Mouse (Mus musculus) liver, adult 2 months (tissue): ENCODE results near the gene Cyth2. TPM values are rescaled to one million over a fixed set of nuclear protein-coding genes. Genes with fewer than 3 reads are reported as not detected.

Source experiments
- DNase-seq: peaks from one replicate; pipeline ENCODE4 v3.0.0-alpha.2; 2011; ENCODE audit warnings: low read depth, low spot score; ENCODE audit errors: extremely low read depth
- H3K27ac ChIP-seq: fragments of 200-500 bp; replicated peaks from 2 replicates; pipeline ENCODE4 v1.5.1; 2012; ENCODE audit warnings: low read depth, mild to moderate bottlenecking, control low read depth, inconsistent platforms, low read length; ENCODE audit not compliant: insufficient read depth
- H3K27me3 ChIP-seq: fragments of 200-500 bp; 2 replicates; pipeline ENCODE4 v1.6.1; 2012; ENCODE audit warnings: mild to moderate bottlenecking, moderate library complexity, low read length, inconsistent platforms; ENCODE audit not compliant: control insufficient read depth, insufficient read depth
- H3K36me3 ChIP-seq: fragments of 200-500 bp; 2 replicates; pipeline ENCODE4 v1.6.1; 2012; ENCODE audit warnings: low read length, inconsistent platforms; ENCODE audit not compliant: control insufficient read depth, insufficient read depth
- H3K4me1 ChIP-seq: fragments of 200-500 bp; 2 replicates; pipeline ENCODE4 v1.6.1; 2011; ENCODE audit warnings: low read length; ENCODE audit not compliant: control insufficient read depth, insufficient read depth
- H3K4me3 ChIP-seq: fragments of 200-500 bp; 2 replicates; pipeline ENCODE4 v1.5.1; 2011; ENCODE audit warnings: low read depth, mild to moderate bottlenecking, control low read depth, low read length, moderate library complexity; ENCODE audit not compliant: insufficient read depth
- H3K79me2 ChIP-seq: fragments of 200-500 bp; 2 replicates; pipeline ENCODE4 v1.6.1; 2012; ENCODE audit warnings: inconsistent platforms, mild to moderate bottlenecking, low read length, moderate library complexity; ENCODE audit not compliant: control insufficient read depth, insufficient read depth
- H3K9ac ChIP-seq: fragments of 200-500 bp; 2 replicates; pipeline ENCODE4 v1.6.1; 2012; ENCODE audit warnings: low read depth, mild to moderate bottlenecking, control low read depth, inconsistent platforms, low read length
- CTCF ChIP-seq: fragments of 200-500 bp; IDR thresholded peaks from 2 replicates; pipeline ENCODE4 v1.5.1; 2011; ENCODE audit warnings: low read depth, low read length, control low read depth
- POLR2A ChIP-seq: fragments of 200-500 bp; IDR thresholded peaks from 2 replicates; pipeline ENCODE4 v1.6.1; 2011; ENCODE audit warnings: low read length, control low read depth; ENCODE audit not compliant: insufficient read depth; ENCODE audit errors: extremely low read depth
- WGBS: fragments of 180-500 bp; shearing (Covaris S2); methylation state at CpG from one replicate; pipeline ENCODE4 v1.1.7; 2018; 5-methylcytosine and 5-hydroxymethylcytosine counted together
- polyA plus RNA-seq: library from polyadenylated mRNA; depleted of rRNA; stranded (reverse); fragments of >200 nt; gene quantifications from 2 replicates; pipeline ENCODE4 v1.2.3, GENCODE M21; 2012
- total RNA-seq: library from RNA; depleted of rRNA; stranded (reverse); fragments of >200 nt; gene quantifications from 2 replicates; pipeline ENCODE4 v1.2.3, GENCODE M21; 2014

Gene Cyth2
- total and polyA plus RNA-seq, 2 experiments, result 14.2 to 20.9 TPM

GRCm38 (mm10) chr7:45819843-45820242 is 5.5 kb upstream of the Cyth2 start:
- WGBS, result 24% methylated on average over 25 of the region's 25 CpGs
- H3K27ac ChIP-seq, result no peak overlapping the region
- H3K4me3 ChIP-seq, result no peak overlapping the region
- no peaks in the 10 kb centered on the region for H3K4me1 ChIP-seq
- H3K79me2 ChIP-seq, result no peaks in the 10 kb centered on the region
- no peak for DNase-seq
- no peak overlapping the region for H3K9ac ChIP-seq
- peaks cover 2% of the 10 kb centered on the region; the same call in 1 of the 2 replicates for H3K36me3 ChIP-seq
- TF ChIP-seq POLR2A (no peak), CTCF (no peak)
- no peaks in the 10 kb centered on the region for H3K27me3 ChIP-seq

GRCm38 (mm10) chr7:45815984-45816351 is 1.6 kb upstream of the Cyth2 start:
- no peak overlapping the region for H3K4me3 ChIP-seq
- peaks cover 6% of the 10 kb centered on the region for H3K4me1 ChIP-seq
- no peak for DNase-seq
- peaks cover 10% of the 10 kb centered on the region for H3K36me3 ChIP-seq
- WGBS, result 76% methylated on average over 2 of the region's 2 CpGs
- H3K9ac ChIP-seq, result no peak overlapping the region
- H3K79me2 ChIP-seq, result peaks cover 3% of the 10 kb centered on the region; the same call in 1 of the 2 replicates
- no peaks in the 10 kb centered on the region for H3K27me3 ChIP-seq
- H3K27ac ChIP-seq, result no peak overlapping the region
- TF ChIP-seq CTCF, result no peak
- TF ChIP-seq POLR2A, result no peak

- H3K27me3 ChIP-seq, result no peaks in the 10 kb centered on the region
- peaks cover 3% of the 10 kb centered on the region; the same call in 1 of the 2 replicates for H3K79me2 ChIP-seq
- H3K27ac ChIP-seq, result no peak overlapping the region
- 77% methylated on average over 10 of the region's 10 CpGs for WGBS
- TF ChIP-seq POLR2A (no peak), CTCF (no peak)
- H3K4me1 ChIP-seq, result peaks cover 6% of the 10 kb centered on the region
- H3K9ac ChIP-seq, result no peak overlapping the region
- DNase-seq, result no peak
- no peak overlapping the region for H3K4me3 ChIP-seq
- peaks cover 14% of the 10 kb centered on the region for H3K36me3 ChIP-seq
Observed at GRCm38 (mm10) chr7:45815323-45815983, 1.1 kb upstream of the Cyth2 start.

- TF ChIP-seq POLR2A (no peak), CTCF (no peak)
- H3K9ac ChIP-seq, result no peak overlapping the region
- no peak overlapping the region for H3K4me3 ChIP-seq
- peaks cover 14% of the 10 kb centered on the region for H3K36me3 ChIP-seq
- no peak for DNase-seq
- peaks cover 6% of the 10 kb centered on the region for H3K4me1 ChIP-seq
- 16% methylated on average over 5 of the region's 5 CpGs for WGBS
- H3K27me3 ChIP-seq, result no peaks in the 10 kb centered on the region
- H3K79me2 ChIP-seq, result peaks cover 3% of the 10 kb centered on the region; the same call in 1 of the 2 replicates
- H3K27ac ChIP-seq, result no peak overlapping the region
Observed at GRCm38 (mm10) chr7:45814841-45815240, 460 bp upstream of the Cyth2 start.

- Histone ChIP-seq H3K27ac (no peak overlapping the region), H3K4me1 (peaks cover 6% of the 10 kb centered on the region), H3K79me2 (peaks cover 3% of the 10 kb centered on the region; the same call in 1 of the 2 replicates), H3K27me3 (no peaks in the 10 kb centered on the region), H3K9ac (no peak overlapping the region), H3K4me3 (no peak overlapping the region), H3K36me3 (peaks cover 22% of the 10 kb centered on the region)
- WGBS, result 88% methylated on average over 8 of the region's 8 CpGs
- TF ChIP-seq POLR2A, result no peak
- TF ChIP-seq CTCF, result no peak
- DNase-seq, result no peak
Observed at GRCm38 (mm10) chr7:45812921-45813320, 1.5 kb downstream of the Cyth2 start.

GRCm38 (mm10) chr7:45809276-45810075 is 4.9 kb downstream of the Cyth2 start:
- no peak for DNase-seq
- H3K36me3 ChIP-seq, result peaks cover 28% of the 10 kb centered on the region
- WGBS, result 90% methylated on average over 14 of the region's 14 CpGs
- H3K79me2 ChIP-seq, result peaks cover 3% of the 10 kb centered on the region; the same call in 1 of the 2 replicates
- peaks cover 6% of the 10 kb centered on the region for H3K4me1 ChIP-seq
- no peak overlapping the region for H3K27ac ChIP-seq
- H3K4me3 ChIP-seq, result no peak overlapping the region
- H3K27me3 ChIP-seq, result no peaks in the 10 kb centered on the region
- H3K9ac ChIP-seq, result no peak overlapping the region
- TF ChIP-seq CTCF, result no peak
- TF ChIP-seq POLR2A, result no peak
